Mouse (Mus musculus): ENCODE results near the gene Lhb.

The Lhb gene

GRCm38 (mm10) chr7:45413864-45414739 is 6.5 kb upstream of the Lhb start:
- no peak for DNase-seq

GRCm38 (mm10) chr7:45414740-45415224 is 5.8 kb upstream of the Lhb start:
- no peak for DNase-seq

- no peak for DNase-seq
Observed at GRCm38 (mm10) chr7:45415636-45416035, 5.0 kb upstream of the Lhb start.

GRCm38 (mm10) chr7:45417962-45418492 is 2.6 kb upstream of the Lhb start:
- peak in 1 of 2 experiments; percentile 33 for DNase-seq

GRCm38 (mm10) chr7:45419859-45420614 is 583 bp upstream of the Lhb start:
- no peak for DNase-seq

GRCm38 (mm10) chr7:45421194-45421593 is 574 bp downstream of the Lhb start:
- DNase-seq: no peak

- DNase-seq: no peak
Observed at GRCm38 (mm10) chr7:45426556-45426955, 5.9 kb downstream of the Lhb start.

- DNase-seq: no peak
Observed at GRCm38 (mm10) chr7:45433835-45434202, 13.2 kb downstream of the Lhb start.

- DNase-seq: peak; percentile 100
Observed at GRCm38 (mm10) chr7:45434203-45435015, 13.8 kb downstream of the Lhb start, which contains the start of gene Gys1. Gene Gys1, plus strand, starts transcription at chr7:45434844.

GRCm38 (mm10) chr7:45435038-45435437 is 14.4 kb downstream of the Lhb start:
- no peak for DNase-seq

- DNase-seq: no peak
Observed at GRCm38 (mm10) chr7:45436444-45436843, 15.8 kb downstream of the Lhb start.

- no peak for DNase-seq
Observed at GRCm38 (mm10) chr7:45437046-45437445, 16.4 kb downstream of the Lhb start.

- no peak for DNase-seq
Observed at GRCm38 (mm10) chr7:45437521-45438276, 17.1 kb downstream of the Lhb start, which contains the start of gene Ruvbl2. Gene Ruvbl2, minus strand, starts transcription at chr7:45438096.

GRCm38 (mm10) chr7:45443526-45444420 is 23.2 kb downstream of the Lhb start:
- DNase-seq: no peak

GRCm38 (mm10) chr7:45446589-45446988 is 26.0 kb downstream of the Lhb start:
- DNase-seq: no peak

GRCm38 (mm10) chr7:45447325-45447990 is 26.8 kb downstream of the Lhb start:
- peak; percentile 71 to 76 for DNase-seq

GRCm38 (mm10) chr7:45449974-45450373 is 29.4 kb downstream of the Lhb start:
- DNase-seq: no peak

- DNase-seq: peak; percentile 93 to 95
Observed at GRCm38 (mm10) chr7:45451344-45451982, 30.8 kb downstream of the Lhb start.

GRCm38 (mm10) chr7:45454971-45455370 is 34.4 kb downstream of the Lhb start:
- no peak for DNase-seq

All from cerebellum, postnatal 10 days (tissue).